Mouse (Mus musculus) megakaryocyte, embryonic 14.5 days (primary cell): ENCODE measurements around the gene Scgb2a2. TPM values are rescaled to one million over a fixed set of nuclear protein-coding genes. Genes with fewer than 3 reads are reported as not detected.
"Not testable (repeated sequence)": the region's sequence is repeated elsewhere in the genome, so short reads cannot be mapped to it uniquely, and the experiment has no call there.

Experiments
- H3K27me3 ChIP-seq: replicated peaks from 2 replicates; pipeline ENCODE3; 2012; ENCODE audit warnings: inconsistent platforms
- H3K36me3 ChIP-seq: replicated peaks from 2 replicates; pipeline ENCODE3; 2012; ENCODE audit warnings: low read length, inconsistent platforms, mixed read lengths
- H3K4me1 ChIP-seq: 2 replicates; pipeline ENCODE4 v1.6.1; 2012; ENCODE audit warnings: inconsistent platforms
- H3K4me3 ChIP-seq: replicated peaks from 2 replicates; pipeline ENCODE3; 2012; ENCODE audit warnings: moderate library complexity, mild to moderate bottlenecking, inconsistent platforms
- H3K9me3 ChIP-seq: 2 replicates; pipeline ENCODE4 v1.6.1; 2012; ENCODE audit warnings: inconsistent platforms
- FLI1 ChIP-seq: IDR thresholded peaks from 2 replicates; pipeline ENCODE4 v1.6.1; 2012; ENCODE audit warnings: low read length, inconsistent platforms, mixed read lengths
- GATA1 ChIP-seq: IDR thresholded peaks from 3 replicates; pipeline ENCODE4 v1.6.1; 2012; ENCODE audit warnings: mixed read lengths, low read length, inconsistent platforms, borderline replicate concordance
- polyA plus RNA-seq: library from polyadenylated mRNA; stranded (reverse); fragments of >175 nt; gene quantifications from 2 replicates; pipeline ENCODE4 v1.2.3, GENCODE M21; 2012; ENCODE audit warnings: low replicate concordance; ENCODE audit not compliant: insufficient read depth

Gene Scgb2a2
- polyA plus RNA-seq = not detected in 2 replicates

DNA sequence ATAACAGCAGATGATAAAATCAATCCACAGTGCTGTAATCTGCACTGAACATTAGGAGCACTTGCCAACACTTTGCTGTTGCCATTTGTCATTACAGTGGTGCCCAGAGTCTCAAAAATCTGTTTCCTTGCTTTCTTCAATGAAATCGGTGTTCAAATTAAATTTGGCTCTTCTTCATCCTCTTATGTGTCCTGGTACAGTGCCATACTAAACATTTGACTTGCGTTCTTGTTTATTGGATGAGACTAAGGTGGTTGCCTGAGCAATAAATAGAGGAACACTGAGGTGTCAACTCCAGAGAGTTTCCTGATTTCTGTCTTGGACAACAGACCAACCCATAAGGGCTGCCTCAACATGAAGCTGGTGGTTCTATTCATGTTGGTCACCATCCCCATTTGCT lies at the start of gene Scgb2a2:
Gene Scgb2a2 (plus strand): TSS at position 301 of the 400 bp plus-strand sequence.
- Histone ChIP-seq H3K36me3 (no peaks in the 10 kb centered on the region), H3K4me1 (0 out of 2 replicates have a peak, but pooled peaks cover 2% of the 10 kb centered on the region), H3K9me3 (no peaks in the 10 kb centered on the region), H3K27me3 (peaks cover 1% of the 10 kb centered on the region), H3K4me3 (no peak within 1 kb of the TSS)
- no peak for TF ChIP-seq FLI1
- no peak for TF ChIP-seq GATA1

DNA sequence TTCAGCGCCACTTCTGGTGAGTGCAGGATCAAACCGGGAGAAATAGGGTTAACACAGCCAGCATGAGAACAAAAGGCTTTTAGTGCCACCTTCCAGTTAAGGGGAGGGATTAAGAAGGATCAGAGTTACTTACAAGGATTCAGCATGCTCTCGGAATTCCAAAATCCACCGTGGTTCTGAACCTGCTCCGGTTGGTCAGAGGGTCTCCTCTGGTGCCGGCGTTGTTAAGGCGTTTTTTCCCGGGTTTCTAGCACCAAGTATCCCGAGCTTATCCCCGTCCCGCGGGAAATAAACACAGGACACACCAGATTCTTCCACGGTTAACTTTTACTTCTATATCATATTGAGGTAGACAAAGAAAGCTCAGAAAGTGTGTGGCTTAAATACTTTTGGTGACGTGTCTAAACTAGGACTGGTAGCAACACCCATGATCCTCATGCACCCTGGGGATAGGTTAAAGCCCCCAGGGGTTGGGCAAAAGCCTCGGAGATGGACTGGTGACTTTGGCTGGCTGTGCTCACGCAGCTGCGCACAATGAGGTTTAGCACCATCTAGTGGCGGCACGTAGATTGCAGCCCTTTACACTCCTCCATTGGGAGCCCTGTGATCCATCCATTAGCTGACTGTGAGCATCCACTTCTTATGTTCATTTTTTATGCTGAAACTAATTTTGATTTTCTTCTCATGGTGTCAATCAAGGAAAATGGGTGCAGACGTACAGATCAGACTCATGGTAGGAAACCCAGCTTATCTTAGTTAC lies 10.6 kb upstream of the Scgb2a2 start:
- not testable (repeated sequence) for H3K4me1 ChIP-seq, H3K27me3 ChIP-seq, H3K9me3 ChIP-seq, H3K36me3 ChIP-seq
- peak overlapping the region; percentile 77 for H3K4me3 ChIP-seq

DNA sequence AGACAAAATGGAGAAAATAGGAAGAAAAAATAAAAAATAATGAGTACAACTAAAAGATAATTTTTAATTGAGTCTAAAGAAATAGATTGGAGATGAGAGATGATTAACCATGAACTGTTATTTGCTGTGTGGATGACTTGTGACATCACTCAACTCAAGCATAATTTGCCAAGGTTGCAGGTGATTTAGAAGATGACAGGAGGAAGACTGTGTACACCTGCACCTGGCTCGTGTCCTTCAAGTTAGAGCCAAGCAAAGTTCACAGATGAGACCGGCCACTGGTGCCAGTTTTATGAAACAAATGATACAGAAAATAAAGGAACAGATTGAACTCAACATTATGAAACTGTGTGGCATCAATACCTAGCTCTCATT lies 10.0 kb upstream of the Scgb2a2 start:
- Histone ChIP-seq H3K36me3 (no peaks in the 10 kb centered on the region), H3K27me3 (peaks cover 3% of the 10 kb centered on the region), H3K9me3 (no peaks in the 10 kb centered on the region), H3K4me1 (no peaks in the 10 kb centered on the region), H3K4me3 (no peak overlapping the region)
- TF ChIP-seq GATA1 (no peak), FLI1 (no peak)

DNA sequence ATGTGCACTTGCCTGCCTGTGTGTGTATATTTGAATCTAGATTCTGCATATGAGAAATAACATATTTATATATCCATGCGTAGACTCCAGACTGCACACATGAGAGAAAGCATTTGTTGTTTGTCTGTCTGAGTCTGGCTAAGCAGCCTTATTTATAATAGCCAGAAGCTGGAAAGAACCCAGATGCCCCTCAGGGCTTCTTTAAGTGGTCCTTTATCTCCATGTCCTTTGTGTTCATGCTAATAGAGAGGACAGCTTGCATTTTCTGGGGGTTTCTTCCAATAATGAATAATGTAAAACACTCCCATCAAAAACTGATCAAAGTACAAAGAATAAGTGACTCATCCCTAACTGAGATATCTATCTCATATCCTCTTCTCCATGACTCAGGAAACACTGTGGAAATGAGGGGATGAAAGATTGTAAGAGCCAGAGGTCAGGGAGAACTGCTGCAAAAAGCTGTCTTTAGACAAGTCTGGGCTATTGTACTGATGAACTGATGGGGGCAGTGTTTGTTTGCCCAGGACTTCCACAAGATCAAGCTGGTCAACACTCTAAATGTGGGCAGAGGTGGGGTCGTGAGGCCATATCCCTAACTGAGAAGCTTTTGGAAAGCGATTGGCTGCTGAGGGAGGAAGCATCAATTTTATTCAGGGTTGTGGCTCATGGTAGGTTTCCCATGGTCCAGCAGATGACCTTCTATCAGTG lies 2.2 kb downstream of the Scgb2a2 start:
- H3K4me1 ChIP-seq, H3K27me3 ChIP-seq, H3K36me3 ChIP-seq, H3K9me3 ChIP-seq, H3K4me3 ChIP-seq: not testable (repeated sequence)

DNA sequence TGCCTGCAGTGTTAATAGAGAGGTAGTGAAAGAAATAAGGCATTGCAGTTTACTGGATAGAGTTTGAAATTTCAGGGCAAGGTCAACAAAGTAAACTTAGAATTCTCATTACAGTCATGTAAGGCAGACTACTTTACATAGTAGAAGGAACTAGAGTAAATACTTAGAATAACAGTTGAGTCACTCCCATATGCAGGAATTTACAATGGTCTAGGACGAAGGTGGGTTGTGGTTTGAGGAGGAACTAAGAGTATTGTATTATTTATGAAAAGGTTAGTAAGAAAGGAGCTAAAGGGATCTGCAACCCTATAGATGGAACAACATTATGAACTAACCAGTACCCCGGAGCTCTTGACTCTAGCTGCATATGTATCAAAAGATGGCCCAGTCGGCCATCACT lies 13.5 kb downstream of the Scgb2a2 start:
- not testable (repeated sequence) for H3K27me3 ChIP-seq, H3K4me3 ChIP-seq, H3K36me3 ChIP-seq, H3K4me1 ChIP-seq, H3K9me3 ChIP-seq

DNA sequence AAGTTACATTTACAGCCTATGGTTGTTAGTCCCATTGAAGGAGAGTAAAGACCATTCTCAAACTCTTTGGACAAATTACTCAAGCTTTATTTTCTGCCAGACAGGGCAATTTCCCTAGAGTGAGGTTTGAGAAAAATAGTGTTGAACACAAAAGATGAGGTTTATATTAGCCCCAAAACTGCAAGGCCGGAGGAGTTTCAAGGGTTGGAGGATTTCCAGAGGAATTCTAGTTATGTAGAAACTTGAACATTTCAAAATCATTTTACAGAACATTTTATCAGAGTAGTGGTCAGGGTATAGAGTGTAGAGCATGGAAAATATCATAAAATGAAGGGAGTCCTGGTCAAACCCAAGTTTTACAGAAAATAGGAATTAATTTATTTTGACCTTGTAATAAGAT lies 17.5 kb downstream of the Scgb2a2 start:
- no peaks in the 10 kb centered on the region for H3K4me1 ChIP-seq

DNA sequence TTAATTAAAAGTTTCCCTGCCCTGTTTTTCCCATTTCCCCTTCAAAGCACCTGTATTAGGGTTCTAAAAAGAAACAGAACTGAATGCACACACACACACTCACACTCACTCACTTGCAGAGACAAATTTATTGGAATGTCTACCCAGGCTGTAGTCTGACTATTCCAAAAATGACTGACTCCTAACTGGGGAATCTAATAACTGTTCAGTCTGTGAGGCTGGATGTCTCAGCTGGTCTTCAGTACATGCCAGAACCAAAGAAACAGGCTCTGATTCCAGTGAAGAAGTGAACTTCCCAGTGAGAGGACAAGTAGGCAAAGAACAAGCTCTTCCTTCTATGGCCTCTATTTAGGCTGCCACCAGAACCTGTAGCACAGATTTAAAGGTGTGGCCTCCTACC lies 18.1 kb downstream of the Scgb2a2 start:
- Histone ChIP-seq H3K4me3 (no peak overlapping the region), H3K36me3 (peaks cover 18% of the 10 kb centered on the region), H3K27me3 (no peaks in the 10 kb centered on the region), H3K9me3 (no peaks in the 10 kb centered on the region), H3K4me1 (no peaks in the 10 kb centered on the region)
- TF ChIP-seq GATA1 (no peak), FLI1 (no peak)

More for the DNA sequence above, 17.5 kb downstream of the Scgb2a2 start:
- Histone ChIP-seq H3K9me3 (no peaks in the 10 kb centered on the region), H3K27me3 (no peaks in the 10 kb centered on the region), H3K36me3 (peaks cover 14% of the 10 kb centered on the region), H3K4me3 (no peak overlapping the region)
- no peak for TF ChIP-seq FLI1
- no peak for TF ChIP-seq GATA1

DNA sequence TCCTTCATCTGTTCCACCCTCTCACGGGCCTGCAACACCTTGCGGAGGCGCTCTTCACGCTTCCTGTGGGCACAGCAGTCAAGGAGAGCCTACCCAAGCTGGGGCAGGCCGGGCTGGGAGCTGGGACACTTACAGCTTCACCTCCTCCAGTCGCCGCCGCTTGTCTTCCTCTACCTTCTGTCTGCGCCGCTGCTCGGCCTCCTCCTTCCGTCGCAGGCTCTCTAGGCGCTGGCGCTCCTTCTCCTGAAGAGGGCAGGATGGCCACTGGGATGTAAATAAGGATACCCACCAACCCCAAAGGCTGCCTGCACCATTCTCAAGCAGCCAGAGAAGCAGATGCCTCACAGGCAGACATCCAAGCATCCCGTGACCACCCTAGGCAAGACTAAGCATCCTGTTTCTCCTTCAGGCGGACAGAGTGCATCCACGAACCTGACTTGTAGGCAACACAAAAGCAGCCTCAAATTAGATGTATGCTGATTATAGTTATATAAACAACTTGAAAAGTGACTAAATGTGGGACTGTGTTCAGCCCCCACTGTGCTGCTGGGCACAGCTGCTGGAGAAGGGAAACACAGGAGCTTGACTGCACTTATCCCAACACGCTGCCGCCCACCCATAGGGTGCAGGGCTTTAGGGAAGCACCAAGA lies 30.9 kb downstream of the Scgb2a2 start:
- Histone ChIP-seq H3K4me3 (no peak overlapping the region), H3K36me3 (peaks cover 97% of the 10 kb centered on the region), H3K9me3 (no peaks in the 10 kb centered on the region), H3K4me1 (peaks cover 26% of the 10 kb centered on the region), H3K27me3 (no peaks in the 10 kb centered on the region)
- TF ChIP-seq FLI1 (no peak), GATA1 (no peak)

DNA sequence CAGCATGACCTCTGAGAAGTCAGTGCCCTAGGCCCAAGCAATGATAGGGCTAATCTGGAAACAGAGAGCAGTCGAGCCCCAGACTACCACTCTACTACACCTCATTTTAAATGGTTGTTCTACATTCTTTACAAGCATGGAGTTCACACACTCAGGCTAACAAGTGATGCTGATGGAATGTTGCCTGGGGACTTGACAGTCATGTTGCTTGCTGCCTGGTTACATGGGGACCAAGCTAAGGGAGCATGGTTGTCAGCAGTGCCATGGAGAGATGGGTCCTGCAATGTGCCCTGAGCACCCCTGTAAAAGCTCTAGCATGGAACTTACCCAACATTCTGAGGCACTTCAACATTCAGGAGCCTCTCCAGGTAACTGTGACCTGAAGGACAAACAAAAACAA lies 39.0 kb downstream of the Scgb2a2 start:
- Histone ChIP-seq H3K4me3 (no peak overlapping the region), H3K4me1 (peaks cover 44% of the 10 kb centered on the region)

DNA sequence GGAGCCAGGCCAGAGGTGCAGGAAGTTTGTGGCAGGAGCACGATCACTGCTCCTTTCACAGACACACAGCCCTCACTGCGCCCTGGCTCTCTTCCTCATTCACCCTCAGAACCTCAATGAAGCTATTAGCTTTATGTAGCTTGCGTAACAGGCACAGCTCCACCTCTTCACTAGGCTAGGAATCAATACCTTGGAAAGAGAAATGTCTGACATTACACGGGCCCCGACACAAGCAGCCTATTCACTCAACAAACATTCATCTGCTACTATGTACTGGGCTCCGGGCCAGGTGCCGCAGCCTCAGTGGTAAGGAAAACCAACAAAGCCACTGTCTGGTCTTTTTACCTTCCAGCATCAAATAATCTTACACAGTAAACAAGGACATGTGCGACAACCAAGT lies 39.4 kb downstream of the Scgb2a2 start:
- no peaks in the 10 kb centered on the region for H3K9me3 ChIP-seq
- H3K27me3 ChIP-seq = no peaks in the 10 kb centered on the region
- no peak overlapping the region for H3K4me3 ChIP-seq
- H3K4me1 ChIP-seq = peaks cover 47% of the 10 kb centered on the region
- H3K36me3 ChIP-seq = peaks cover 96% of the 10 kb centered on the region
- no peak for TF ChIP-seq FLI1
- no peak for TF ChIP-seq GATA1

More for the DNA sequence above, 39.0 kb downstream of the Scgb2a2 start:
- TF ChIP-seq GATA1 = no peak
- no peak for TF ChIP-seq FLI1
- peaks cover 96% of the 10 kb centered on the region for H3K36me3 ChIP-seq
- H3K9me3 ChIP-seq = no peaks in the 10 kb centered on the region
- no peaks in the 10 kb centered on the region for H3K27me3 ChIP-seq
